Mouse (Mus musculus): Measurements from ENCODE around the gene Klk6. TPM values are rescaled to one million over a fixed set of nuclear protein-coding genes. Genes with fewer than 3 reads are reported as not detected.

The Klk6 gene
- total RNA-seq, 2 experiments from 2014 or later, result not detected

Other genes starting within 250 kb of the Klk6 start
- gene Zfp719, start 244.9 kb upstream of the Klk6 start, total RNA-seq (2014; fragmentation: Nextera tagmentation), result 5.0 and 5.5 TPM in 2 replicates
- 4.2 and 4.5 TPM in 2 replicates for gene Zfp719, start 244.9 kb upstream of the Klk6 start, total RNA-seq (2017)
- gene Zfp819, start 217.3 kb upstream of the Klk6 start, total RNA-seq (2014; fragmentation: Nextera tagmentation), result not detected in 2 replicates
- not detected in 2 replicates for gene Zfp819, start 217.3 kb upstream of the Klk6 start, total RNA-seq (2017)
- not detected in 2 replicates for gene Ceacam18, start 189.8 kb upstream of the Klk6 start, total RNA-seq (2014; fragmentation: Nextera tagmentation)
- gene Ceacam18, start 189.8 kb upstream of the Klk6 start, total RNA-seq (2017), result not detected in 2 replicates
- gene Siglece, start 164.3 kb upstream of the Klk6 start, total RNA-seq (2014; fragmentation: Nextera tagmentation), result 0.84 TPM in 1 of 2 replicates, not detected in the other
- gene Siglece, start 164.3 kb upstream of the Klk6 start, total RNA-seq (2017), result 2.2 TPM in 1 of 2 replicates, not detected in the other
- gene Ctu1, start 152.5 kb upstream of the Klk6 start, total RNA-seq (2014; fragmentation: Nextera tagmentation), result 8.6 and 13.2 TPM in 2 replicates
- gene Ctu1, start 152.5 kb upstream of the Klk6 start, total RNA-seq (2017), result 5.3 and 8.8 TPM in 2 replicates
- gene Klk14, start 134.1 kb upstream of the Klk6 start, total RNA-seq (2014; fragmentation: Nextera tagmentation), result not detected in 2 replicates
- not detected in 2 replicates for gene Klk14, start 134.1 kb upstream of the Klk6 start, total RNA-seq (2017)
- gene Klk13, start 111.9 kb upstream of the Klk6 start, total RNA-seq (2014; fragmentation: Nextera tagmentation), result not detected in 2 replicates
- gene Klk13, start 111.9 kb upstream of the Klk6 start, total RNA-seq (2017), result not detected in 2 replicates
- not detected in 2 replicates for gene Klk12, start 55.6 kb upstream of the Klk6 start, total RNA-seq (2014; fragmentation: Nextera tagmentation)
- gene Klk12, start 55.6 kb upstream of the Klk6 start, total RNA-seq (2017), result not detected in 2 replicates
- not detected in 2 replicates for gene Klk11, start 49.9 kb upstream of the Klk6 start, total RNA-seq (2014; fragmentation: Nextera tagmentation)
- not detected in 2 replicates for gene Klk11, start 49.9 kb upstream of the Klk6 start, total RNA-seq (2017)
- gene Klk10, start 43.5 kb upstream of the Klk6 start, total RNA-seq (2014; fragmentation: Nextera tagmentation), result not detected in 2 replicates
- not detected in 2 replicates for gene Klk10, start 43.5 kb upstream of the Klk6 start, total RNA-seq (2017)
- not detected in 2 replicates for gene Klk9, start 32.6 kb upstream of the Klk6 start, total RNA-seq (2014; fragmentation: Nextera tagmentation)
- gene Klk9, start 32.6 kb upstream of the Klk6 start, total RNA-seq (2017), result not detected in 2 replicates
- 4.7 and 9.3 TPM in 2 replicates for gene Klk8, start 26.9 kb upstream of the Klk6 start, total RNA-seq (2014; fragmentation: Nextera tagmentation)
- 2.4 and 6.9 TPM in 2 replicates for gene Klk8, start 26.9 kb upstream of the Klk6 start, total RNA-seq (2017)
- gene Klk7, start 13.2 kb upstream of the Klk6 start, total RNA-seq (2014; fragmentation: Nextera tagmentation), result not detected in 2 replicates
- gene Klk7, start 13.2 kb upstream of the Klk6 start, total RNA-seq (2017), result not detected in 2 replicates
- not detected in 2 replicates for gene Klk5, start 17.5 kb downstream of the Klk6 start, total RNA-seq (2014; fragmentation: Nextera tagmentation)
- gene Klk5, start 17.5 kb downstream of the Klk6 start, total RNA-seq (2017), result not detected in 2 replicates
- not detected in 2 replicates for gene Klk4, start 56.7 kb downstream of the Klk6 start, total RNA-seq (2014; fragmentation: Nextera tagmentation)
- not detected in 2 replicates for gene Klk4, start 56.7 kb downstream of the Klk6 start, total RNA-seq (2017)
- gene Klk15, start 109.2 kb downstream of the Klk6 start, total RNA-seq (2014; fragmentation: Nextera tagmentation), result not detected in 2 replicates
- not detected in 2 replicates for gene Klk15, start 109.2 kb downstream of the Klk6 start, total RNA-seq (2017)
- not detected in 2 replicates for gene Klk1b8, start 126.2 kb downstream of the Klk6 start, total RNA-seq (2014; fragmentation: Nextera tagmentation)
- not detected in 2 replicates for gene Klk1b8, start 126.2 kb downstream of the Klk6 start, total RNA-seq (2017)
- not detected in 2 replicates for gene Klk1b1, start 142.3 kb downstream of the Klk6 start, total RNA-seq (2014; fragmentation: Nextera tagmentation)
- not detected in 2 replicates for gene Klk1b1, start 142.3 kb downstream of the Klk6 start, total RNA-seq (2017)
- gene Klk1b9, start 151.6 kb downstream of the Klk6 start, total RNA-seq (2014; fragmentation: Nextera tagmentation), result not detected in 2 replicates
- not detected in 2 replicates for gene Klk1b9, start 151.6 kb downstream of the Klk6 start, total RNA-seq (2017)
- not detected in 2 replicates for gene Klk1b11, start 171.4 kb downstream of the Klk6 start, total RNA-seq (2014; fragmentation: Nextera tagmentation)
- gene Klk1b11, start 171.4 kb downstream of the Klk6 start, total RNA-seq (2017), result not detected in 2 replicates
- not detected in 2 replicates for gene Klk1b26, start 187.7 kb downstream of the Klk6 start, total RNA-seq (2014; fragmentation: Nextera tagmentation)
- not detected in 2 replicates for gene Klk1b26, start 187.7 kb downstream of the Klk6 start, total RNA-seq (2017)
- not detected in 2 replicates for gene Klk1b27, start 227.8 kb downstream of the Klk6 start, total RNA-seq (2014; fragmentation: Nextera tagmentation)
- not detected in 2 replicates for gene Klk1b27, start 227.8 kb downstream of the Klk6 start, total RNA-seq (2017)